Mouse (Mus musculus): ENCODE data around the gene Spns2.

GRCm38 (mm10) chr11:72465978-72466693, 23.6 kb downstream of the Spns2 start:
- TF ChIP-seq CTCF (IDR thresholded peaks at IDR 0.05; ENCODE audit: borderline replicate concordance, extremely low read depth, insufficient read depth, insufficient read length) (no peak), POLR2A (IDR thresholded peaks at IDR 0.05; ENCODE audit: borderline replicate concordance, extremely low read depth, insufficient read depth, insufficient read length, poor library complexity, severe bottlenecking) (no peak)
